Mouse (Mus musculus) kidney, embryonic 14.5 days (tissue): ENCODE measurements around the gene Cd109. TPM values are rescaled to one million over a fixed set of nuclear protein-coding genes. Genes with fewer than 3 reads are reported as not detected.
A peak's percentile ranks its signal among the peaks of the same experiment; 100 is the strongest.

Source experiments
- ATAC-seq: fragments of 200-750 bp; cut with Nextera tagmentation; 2 replicates; pipeline ENCODE4 v1.8.0; 2017; ENCODE audit warnings: moderate number of reproducible peaks, mild to moderate bottlenecking, moderate TSS enrichment, moderate library complexity; ENCODE audit not compliant: low FRiP score, low TSS enrichment
- H3K27ac ChIP-seq: fragments of 300-500 bp; sonication (generic); 2 replicates; pipeline ENCODE4 v1.5.1; 2014; ENCODE audit warnings: low read depth, mild to moderate bottlenecking, low read length, moderate library complexity, mixed read lengths
- H3K27me3 ChIP-seq: fragments of 300-500 bp; sonication (generic); 2 replicates; pipeline ENCODE4 v1.6.1; 2014; ENCODE audit warnings: mild to moderate bottlenecking, low read length; ENCODE audit not compliant: control insufficient read depth, insufficient read depth
- H3K36me3 ChIP-seq: fragments of 300-500 bp; sonication (generic); 2 replicates; pipeline ENCODE4 v1.6.1; 2014; ENCODE audit warnings: low read length, mixed read lengths; ENCODE audit not compliant: control insufficient read depth, insufficient read depth
- H3K4me1 ChIP-seq: fragments of 300-500 bp; sonication (generic); 2 replicates; pipeline ENCODE4 v1.6.1; 2014; ENCODE audit warnings: low read length, mixed read lengths; ENCODE audit not compliant: control insufficient read depth, insufficient read depth
- H3K4me2 ChIP-seq: fragments of 300-500 bp; sonication (generic); replicated peaks from 2 replicates; pipeline ENCODE4 v1.6.1; 2014; ENCODE audit warnings: low read depth, mild to moderate bottlenecking, low read length
- H3K4me3 ChIP-seq: fragments of 300-500 bp; sonication (generic); 2 replicates; pipeline ENCODE4 v1.5.1; 2014; ENCODE audit warnings: mild to moderate bottlenecking, low read length
- H3K9ac ChIP-seq: fragments of 300-500 bp; sonication (generic); 2 replicates; pipeline ENCODE4 v1.6.1; 2014; ENCODE audit warnings: low read depth, mild to moderate bottlenecking, low read length, moderate library complexity
- H3K9me3 ChIP-seq: fragments of 300-500 bp; sonication (generic); 2 replicates; pipeline ENCODE4 v1.6.1; 2016; ENCODE audit warnings: low read length; ENCODE audit not compliant: control insufficient read depth
- WGBS: fragments of 180-500 bp; shearing (Covaris S2); extraction: QIAGEN DNeasy Blood & Tissue Kit; methylation state at CpG from one replicate; pipeline ENCODE4 v1.1.7; 2014; 5-methylcytosine and 5-hydroxymethylcytosine counted together
- polyA plus RNA-seq: library from polyadenylated mRNA; unstranded; fragments of >200 nt; fragmentation: Nextera tagmentation; extraction: Ambion mirVana; gene quantifications from 2 replicates; pipeline ENCODE4 v1.2.1, GENCODE M21; 2014

Cd109 gene
- polyA plus RNA-seq, 1 experiment from 2014 or later = 7.9 TPM

DNA sequence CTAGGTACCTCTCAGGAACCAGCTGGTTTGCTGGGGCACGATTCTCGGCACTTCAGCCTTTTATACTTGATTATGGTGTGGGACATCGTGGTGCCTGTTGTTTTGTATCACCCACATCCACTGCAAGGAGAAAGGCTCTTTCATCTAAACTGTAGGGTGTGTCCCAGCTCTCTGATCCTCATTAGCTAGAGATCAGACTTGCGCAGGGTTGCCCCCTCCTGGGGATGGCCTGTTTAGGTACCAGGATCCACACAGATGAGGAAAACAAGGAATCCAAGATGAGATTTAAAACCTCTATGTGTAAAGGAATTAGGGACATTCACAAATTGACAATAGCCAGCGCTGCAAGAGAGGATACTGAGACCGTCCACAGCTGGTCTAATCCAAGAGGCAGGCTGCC lies 14.6 kb downstream of the Cd109 start:
- Histone ChIP-seq H3K4me2 (0 out of 2 replicates have a peak overlapping the region, but pooled peaks have one; percentile 3), H3K27me3 (no peaks in the 10 kb centered on the region), H3K9me3 (no peaks in the 10 kb centered on the region), H3K9ac (no peak overlapping the region), H3K4me3 (no peak overlapping the region), H3K27ac (no peak overlapping the region), H3K36me3 (no peaks in the 10 kb centered on the region), H3K4me1 (no peaks in the 10 kb centered on the region)
- ATAC-seq = no peak
- 55% methylated on average over 6 of the region's 6 CpGs for WGBS

DNA sequence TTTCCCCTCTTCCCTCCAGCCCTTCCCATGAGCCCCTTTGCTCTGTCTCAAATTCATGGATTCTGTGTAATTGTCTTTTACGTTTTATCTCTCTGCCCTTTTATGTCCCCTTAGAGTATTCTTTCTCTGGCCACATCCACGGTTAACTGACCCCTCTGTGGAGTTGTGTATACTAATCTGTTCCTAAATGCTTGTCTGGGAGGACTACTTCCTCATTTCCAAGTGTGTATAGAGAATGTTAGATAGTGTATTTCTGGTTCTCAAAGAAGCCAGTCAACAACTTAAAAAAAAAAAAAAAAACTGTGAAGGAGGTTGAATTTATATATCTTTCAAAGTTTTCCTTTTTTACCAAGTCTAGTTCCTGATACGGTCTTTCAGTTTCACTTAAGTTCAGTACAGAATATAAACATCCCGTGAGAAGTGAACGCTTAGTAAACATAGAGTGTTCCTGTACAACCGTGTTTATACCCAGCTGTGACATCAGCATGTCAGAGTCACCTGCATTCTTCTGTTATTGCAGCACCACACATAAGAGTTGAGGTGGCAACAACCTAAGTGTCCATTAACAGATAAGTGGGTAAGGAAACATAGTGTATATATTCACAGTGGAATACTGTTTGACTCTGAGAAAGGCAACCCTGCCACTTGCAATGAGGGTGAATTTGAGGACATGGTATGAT lies 16.5 kb downstream of the Cd109 start:
- Histone ChIP-seq H3K4me2 (no peak overlapping the region), H3K27me3 (no peaks in the 10 kb centered on the region), H3K36me3 (no peaks in the 10 kb centered on the region), H3K4me1 (no peaks in the 10 kb centered on the region), H3K27ac (no peak overlapping the region), H3K4me3 (no peak overlapping the region), H3K9me3 (no peaks in the 10 kb centered on the region), H3K9ac (no peak overlapping the region)
- ATAC-seq = no peak
- 78% methylated on average over 6 of the region's 6 CpGs for WGBS

DNA sequence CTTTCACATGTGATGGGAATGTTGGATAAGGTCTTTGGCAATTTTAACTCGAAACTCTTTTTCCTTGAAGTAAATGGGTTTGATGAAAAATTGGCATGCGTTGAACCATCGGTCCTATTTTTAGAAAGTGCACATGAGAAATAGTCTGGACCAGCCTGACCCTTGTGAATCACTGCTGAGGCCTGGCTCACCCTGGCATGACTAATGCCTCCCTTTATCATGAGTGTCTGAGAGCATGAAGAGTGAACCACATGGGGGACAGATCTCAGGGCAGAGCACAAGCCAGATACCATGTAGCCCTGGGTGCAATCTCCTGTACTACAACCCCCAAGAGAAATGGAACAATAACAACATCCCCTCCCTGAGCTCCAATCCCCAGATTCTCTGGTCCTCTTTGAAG lies 18.6 kb downstream of the Cd109 start:
- 94% methylated on average over 3 of the region's 3 CpGs for WGBS
- Histone ChIP-seq H3K4me1 (no peaks in the 10 kb centered on the region), H3K27me3 (no peaks in the 10 kb centered on the region)

DNA sequence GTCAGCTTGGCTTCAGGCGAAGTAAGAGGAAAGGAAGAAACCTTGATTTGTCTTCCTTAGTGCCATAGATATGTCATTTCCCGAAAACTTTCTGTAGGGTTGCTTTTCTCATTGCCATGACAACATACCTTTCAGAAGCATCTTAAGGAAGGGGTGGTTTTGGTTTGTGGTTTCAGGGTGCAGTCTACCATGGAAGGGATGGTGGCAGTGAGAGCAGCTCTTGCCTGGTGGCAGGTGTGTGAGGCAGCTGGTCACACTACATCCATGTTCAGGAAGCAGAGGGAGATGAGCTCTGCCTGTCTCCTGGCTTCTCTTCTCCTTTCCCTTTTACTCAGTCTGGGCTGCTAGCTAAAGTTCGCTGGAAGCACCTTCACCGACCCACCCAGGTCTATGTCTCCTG lies 26.0 kb downstream of the Cd109 start:
- WGBS = 82% methylated on average over 4 of the region's 4 CpGs
- no peak overlapping the region for H3K4me2 ChIP-seq
- no peak overlapping the region for H3K9ac ChIP-seq
- ATAC-seq = no peak; the same call in 1 of the 2 replicates
- no peak overlapping the region for H3K4me3 ChIP-seq
- no peaks in the 10 kb centered on the region for H3K36me3 ChIP-seq
- no peaks in the 10 kb centered on the region for H3K9me3 ChIP-seq
- no peak overlapping the region for H3K27ac ChIP-seq
- no peaks in the 10 kb centered on the region for H3K27me3 ChIP-seq
- H3K4me1 ChIP-seq = no peaks in the 10 kb centered on the region

More for the DNA sequence above, 18.6 kb downstream of the Cd109 start:
- no peaks in the 10 kb centered on the region for H3K36me3 ChIP-seq
- H3K27ac ChIP-seq = no peak overlapping the region
- H3K4me3 ChIP-seq = no peak overlapping the region
- H3K9me3 ChIP-seq = no peaks in the 10 kb centered on the region
- H3K4me2 ChIP-seq = no peak overlapping the region
- no peak overlapping the region for H3K9ac ChIP-seq
- no peak for ATAC-seq

DNA sequence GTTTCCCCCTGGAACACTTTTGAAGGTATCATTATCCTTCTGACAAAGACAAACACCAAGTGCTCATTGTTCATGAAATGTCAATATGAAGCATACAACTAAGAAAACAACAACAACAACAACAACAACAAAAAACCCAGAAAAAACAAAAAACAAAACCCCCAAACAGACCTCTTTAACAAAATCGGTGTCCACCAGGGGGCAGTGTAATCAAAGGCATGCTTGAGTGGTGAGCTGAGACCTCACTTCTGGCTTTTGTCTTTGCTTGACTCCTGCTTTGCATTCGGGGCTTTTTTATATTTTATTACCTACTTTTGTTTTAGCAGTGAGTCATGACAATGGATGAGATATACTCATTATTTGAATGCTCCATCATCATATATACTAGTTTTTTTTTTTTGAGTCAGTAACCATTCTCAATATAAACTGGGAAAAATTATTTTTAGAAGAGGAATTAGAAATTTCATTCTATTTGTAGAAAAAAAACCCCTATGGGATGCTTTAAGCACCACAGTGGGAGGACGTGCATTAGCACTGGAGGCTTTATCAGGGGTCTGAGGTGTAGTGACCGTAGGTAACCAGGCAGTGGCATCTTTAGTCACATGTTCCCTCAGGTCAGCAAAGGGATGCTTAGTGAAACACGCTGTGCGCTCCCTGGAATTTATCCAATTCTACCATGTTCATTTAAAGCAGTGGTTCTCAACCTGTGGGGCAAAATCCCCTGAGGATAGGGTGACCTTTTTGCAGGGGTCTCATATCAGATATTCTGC lies 30.8 kb downstream of the Cd109 start:
- H3K4me2 ChIP-seq = no peak overlapping the region
- no peaks in the 10 kb centered on the region for H3K36me3 ChIP-seq
- no peaks in the 10 kb centered on the region for H3K27me3 ChIP-seq
- WGBS = 50% methylated on average over 6 of the region's 6 CpGs
- H3K27ac ChIP-seq = no peak overlapping the region
- no peaks in the 10 kb centered on the region for H3K4me1 ChIP-seq
- 0 out of 2 replicates have a peak, but pooled peaks have one; percentile 49 for ATAC-seq
- no peak overlapping the region for H3K9ac ChIP-seq
- H3K9me3 ChIP-seq = no peaks in the 10 kb centered on the region
- no peak overlapping the region for H3K4me3 ChIP-seq

DNA sequence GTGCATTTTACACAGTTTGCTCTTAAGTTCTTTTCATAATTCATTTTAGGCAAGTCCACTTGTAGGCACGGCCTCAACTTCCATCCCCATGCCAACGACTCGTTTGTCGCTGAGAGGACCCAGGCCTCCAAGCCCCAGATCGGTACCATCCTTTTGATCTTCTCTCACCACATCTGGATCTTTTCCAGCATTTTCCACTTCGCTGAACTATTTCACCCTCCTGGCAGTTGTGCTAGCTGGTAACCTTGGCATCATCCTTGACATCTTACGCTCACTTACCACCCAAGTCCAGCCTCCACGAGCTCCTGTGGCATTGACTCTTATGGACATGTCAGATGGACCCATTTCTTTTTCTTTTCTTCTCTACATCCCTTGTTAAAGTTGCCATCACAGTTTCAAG lies 33.3 kb downstream of the Cd109 start:
- Histone ChIP-seq H3K9me3 (no peaks in the 10 kb centered on the region), H3K4me2 (no peak overlapping the region), H3K27me3 (no peaks in the 10 kb centered on the region), H3K9ac (no peak overlapping the region), H3K27ac (no peak overlapping the region), H3K4me3 (no peak overlapping the region), H3K36me3 (no peaks in the 10 kb centered on the region), H3K4me1 (no peaks in the 10 kb centered on the region)
- 90% methylated on average over 8 of the region's 8 CpGs for WGBS
- no peak for ATAC-seq

DNA sequence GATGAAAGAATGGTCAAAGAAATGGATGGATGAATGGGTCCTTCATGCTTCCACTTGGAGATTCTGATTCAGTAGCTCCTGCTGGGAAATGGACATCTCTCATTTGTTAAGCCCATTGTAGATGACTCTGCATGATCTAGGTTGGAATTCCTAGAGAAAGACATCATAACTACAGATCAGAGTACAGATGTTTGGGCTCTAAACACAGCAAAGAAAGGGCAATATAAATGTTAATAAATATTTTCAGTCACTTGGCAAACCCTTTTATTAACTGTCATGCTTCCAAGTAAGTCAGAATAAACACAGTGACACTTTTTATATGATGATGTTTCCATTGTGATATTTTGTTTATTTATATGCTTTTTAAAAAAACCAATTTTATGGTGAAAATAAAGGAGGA lies 34.1 kb downstream of the Cd109 start:
- no peaks in the 10 kb centered on the region for H3K9me3 ChIP-seq
- no peak overlapping the region for H3K27ac ChIP-seq
- no peaks in the 10 kb centered on the region for H3K27me3 ChIP-seq
- no peaks in the 10 kb centered on the region for H3K36me3 ChIP-seq
- H3K9ac ChIP-seq = no peak overlapping the region
- H3K4me2 ChIP-seq = no peak overlapping the region
- no peaks in the 10 kb centered on the region for H3K4me1 ChIP-seq
- H3K4me3 ChIP-seq = no peak overlapping the region
- no peak for ATAC-seq

DNA sequence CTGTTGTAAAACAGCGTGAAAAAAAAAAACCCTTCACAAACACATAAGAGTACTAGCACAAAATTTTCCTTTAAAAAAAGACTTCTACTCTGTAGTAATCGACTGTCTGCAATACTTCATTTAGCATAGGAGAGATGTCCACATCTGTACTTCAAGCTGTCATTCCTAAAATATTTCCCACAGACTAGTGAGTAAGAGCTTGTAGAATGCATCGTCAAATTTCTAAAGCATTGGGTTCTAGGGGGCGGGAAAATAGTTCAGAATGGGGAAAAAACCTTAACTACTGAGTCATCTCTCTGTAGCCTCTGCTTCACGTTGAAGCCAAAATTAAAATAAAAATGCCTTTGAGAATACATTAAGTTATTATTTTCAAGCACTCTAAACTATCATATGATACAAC lies 42.2 kb downstream of the Cd109 start:
- Histone ChIP-seq H3K9me3 (no peaks in the 10 kb centered on the region), H3K27ac (no peak overlapping the region), H3K9ac (no peak overlapping the region), H3K4me2 (no peak overlapping the region), H3K36me3 (no peaks in the 10 kb centered on the region), H3K27me3 (no peaks in the 10 kb centered on the region), H3K4me3 (no peak overlapping the region), H3K4me1 (no peaks in the 10 kb centered on the region)
- 83% methylated on average over 5 of the region's 5 CpGs for WGBS
- no peak for ATAC-seq

DNA sequence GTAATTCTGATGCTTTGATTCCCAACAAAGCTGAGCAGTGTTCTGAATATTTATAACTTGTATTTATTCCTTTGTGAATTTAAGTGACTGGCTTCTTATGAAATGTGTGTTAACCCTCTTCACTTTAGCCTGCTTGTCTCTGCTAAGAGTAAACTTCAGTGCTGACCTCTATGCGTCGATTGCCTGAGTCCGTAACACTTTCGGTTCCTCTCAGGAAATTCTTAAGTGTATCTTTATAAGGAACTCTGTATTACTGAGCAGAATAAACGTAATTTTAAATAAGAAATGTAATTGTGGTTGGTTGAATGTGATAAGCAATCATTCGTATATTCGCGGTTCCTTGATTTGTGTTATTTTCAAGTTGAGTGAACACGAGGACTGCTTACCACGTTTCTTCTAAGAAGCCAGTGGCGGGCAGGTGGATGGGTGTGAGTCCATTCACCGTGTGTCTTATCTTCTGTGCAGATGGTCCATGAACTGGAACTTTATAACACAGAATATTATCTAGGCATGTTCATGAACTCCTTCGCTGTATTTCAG lies 56.2 kb downstream of the Cd109 start:
- H3K4me3 ChIP-seq = no peak overlapping the region
- ATAC-seq = no peak
- no peak overlapping the region for H3K27ac ChIP-seq
- H3K9ac ChIP-seq = no peak overlapping the region
- no peaks in the 10 kb centered on the region for H3K4me1 ChIP-seq
- H3K4me2 ChIP-seq = no peak overlapping the region
- WGBS = 78% methylated on average over 13 of the region's 13 CpGs
- no peaks in the 10 kb centered on the region for H3K27me3 ChIP-seq
- no peaks in the 10 kb centered on the region for H3K36me3 ChIP-seq
- H3K9me3 ChIP-seq = no peaks in the 10 kb centered on the region
